ENCODE assay signal across 8 mouse cellular contexts in genomic region chr10:61068436-61069192, GRCm38 (mm10). TPM values are rescaled to one million over a fixed set of nuclear protein-coding genes. Genes with fewer than 3 reads are reported as not detected.
DNase-seq lines count a peak whose midpoint lies in the region; ATAC-seq lines count a peak whose summit lies in the region.

No protein-coding gene starts in this region.

- DNase-seq in hindbrain, embryonic 10.5 days (ENCODE audit: low spot score) = peak; percentile 63
- DNase-seq in cerebellum, adult 9-10 months = peak; percentile 69
- DNase-seq in hindlimb bud, embryonic 11.5 days (ENCODE audit: extremely low spot score, low read depth, low spot score) = peak; percentile 62
- peak; percentile 62 to 67 for DNase-seq in left cerebral cortex, postnatal 10 days (ENCODE audit: extremely low spot score in 1 of 2, low spot score in 2 of 2)
- peak; percentile 34 for DNase-seq in right cerebral cortex, postnatal 25 days

- H3K27me3 ChIP-seq in hindbrain, embryonic 10.5 days (ENCODE audit: insufficient read depth, poor library complexity, severe bottlenecking) = peaks cover 72% of the 10 kb centered on the region
- H3K27me3 ChIP-seq in hindbrain, embryonic 16.5 days (replicated peaks; ENCODE audit: control insufficient read depth, insufficient read depth, low read length) = no peaks in the 10 kb centered on the region
- peaks cover 50% of the 10 kb centered on the region for H3K27me3 ChIP-seq in megakaryocyte, embryonic 14.5 days (replicated peaks)

- H3K4me2 ChIP-seq in hindbrain, embryonic 16.5 days (ENCODE audit: low read length) = no peak overlapping the region

- no peaks in the 10 kb centered on the region for H3K9me3 ChIP-seq in hindbrain, embryonic 10.5 days
- no peaks in the 10 kb centered on the region for H3K9me3 ChIP-seq in hindbrain, embryonic 16.5 days (ENCODE audit: control insufficient read depth, low read length)
- H3K9me3 ChIP-seq in megakaryocyte, embryonic 14.5 days = no peaks in the 10 kb centered on the region

- no peak for ATAC-seq in hindbrain, embryonic 16.5 days
- ATAC-seq in frontal cortex, adult (ENCODE audit: low TSS enrichment) = peak; percentile 94

- 0 out of 2 replicates have a peak overlapping the region, but pooled peaks have one; percentile 24 for H3K27ac ChIP-seq in hindbrain, embryonic 10.5 days
- no peak overlapping the region for H3K27ac ChIP-seq in hindbrain, embryonic 16.5 days (ENCODE audit: low read depth, low read length)

- H3K4me3 ChIP-seq in hindbrain, embryonic 10.5 days = peak overlapping the region; percentile 18; the same call in 1 of the 2 replicates
- no peak overlapping the region for H3K4me3 ChIP-seq in hindbrain, embryonic 16.5 days (ENCODE audit: low read length)
- H3K4me3 ChIP-seq in megakaryocyte, embryonic 14.5 days (replicated peaks) = peak overlapping the region; percentile 18

- H3K4me1 ChIP-seq in hindbrain, embryonic 10.5 days (replicated peaks) = peaks cover 43% of the 10 kb centered on the region
- H3K4me1 ChIP-seq in hindbrain, embryonic 16.5 days (ENCODE audit: control insufficient read depth, insufficient read depth, low read depth, low read length) = peaks cover 3% of the 10 kb centered on the region
- peaks cover 9% of the 10 kb centered on the region; the same call in 1 of the 2 replicates for H3K4me1 ChIP-seq in megakaryocyte, embryonic 14.5 days

- no peaks in the 10 kb centered on the region for H3K36me3 ChIP-seq in hindbrain, embryonic 10.5 days
- no peaks in the 10 kb centered on the region for H3K36me3 ChIP-seq in hindbrain, embryonic 16.5 days (ENCODE audit: control insufficient read depth, insufficient read depth, low read length)
- H3K36me3 ChIP-seq in megakaryocyte, embryonic 14.5 days (replicated peaks; ENCODE audit: low read length) = no peaks in the 10 kb centered on the region

- intact Hi-C loops in left cerebral cortex, postnatal 10 days (cut with DNase I) = loop anchor here (5.0 kb wide), 1 partner anchor 291 kb away; no protein-coding TSS in a partner anchor

- no peak overlapping the region for H3K9ac ChIP-seq in hindbrain, embryonic 16.5 days (ENCODE audit: low read depth, low read length)

- 4% methylated on average over 8 of the region's 8 CpGs for WGBS in hindbrain, embryonic 10.5 days
- WGBS in hindbrain, embryonic 16.5 days = 3% methylated on average over 8 of the region's 8 CpGs

RNA-seq across cellular contexts. Expression of gene Pcbd1, which starts 20.5 kb away (rescaled TPM):
- polyA plus RNA-seq in hindbrain, embryonic 10.5 days (2016; fragmentation: Nextera tagmentation; extraction: Ambion mirVana) = 23.5 and 26.3 TPM in 2 replicates
- polyA plus RNA-seq in hindbrain, embryonic 16.5 days (2015; fragmentation: Nextera tagmentation; extraction: Ambion mirVana) = 40.7 and 50.4 TPM in 2 replicates
- 10 to 100 TPM; 12.4 to 15.4 TPM for total RNA-seq in left cerebral cortex, postnatal 10 days (2021)
- polyA plus RNA-seq in megakaryocyte, embryonic 14.5 days (2012; ENCODE audit: insufficient read depth, low replicate concordance) = 0.60 TPM in 1 of 2 replicates, not detected in the other

Comparison
In these comparisons a context has a peak if more than half of its experiments do, and no peak if none do; other contexts are left out.
1. RNA of gene Pcbd1, which starts 20.5 kb away (polyA plus RNA-seq): 40.7 to 50.4 TPM in hindbrain, embryonic 16.5 days and 23.5 to 26.3 TPM in hindbrain, embryonic 10.5 days; 0.60 TPM in megakaryocyte, embryonic 14.5 days; every median in the first group is over 10 times any median in the second.
2. Peak in every context shown above with its lines, with median percentiles within 50 percentile points of each other: DNase-seq.